Mouse (Mus musculus) frontal cortex, postnatal 25 days (tissue): ENCODE measurements at regions not wholly inside any gene's neighbourhood (a gene's known extent, or its start where the extent isn't known, plus 50 kb on each side); places are given as distances from the start of the nearest gene placed in this dataset.

ENCODE experiments used
- DNase-seq, 2 experiments: peaks; one replicate each; pipeline ENCODE4 v3.0.0; 2022; ENCODE audit warnings: low spot score in 2 of 2

- no peak for DNase-seq
Measured at GRCm38 (mm10) chr5:126023906-126024305, 492.3 kb downstream of the Tmem132b start.

- DNase-seq, result no peak
Measured at GRCm38 (mm10) chr5:126034846-126035245, 503.3 kb downstream of the Tmem132b start.

GRCm38 (mm10) chr5:126036686-126037085, 505.1 kb downstream of the Tmem132b start:
- DNase-seq, result no peak

DNA sequence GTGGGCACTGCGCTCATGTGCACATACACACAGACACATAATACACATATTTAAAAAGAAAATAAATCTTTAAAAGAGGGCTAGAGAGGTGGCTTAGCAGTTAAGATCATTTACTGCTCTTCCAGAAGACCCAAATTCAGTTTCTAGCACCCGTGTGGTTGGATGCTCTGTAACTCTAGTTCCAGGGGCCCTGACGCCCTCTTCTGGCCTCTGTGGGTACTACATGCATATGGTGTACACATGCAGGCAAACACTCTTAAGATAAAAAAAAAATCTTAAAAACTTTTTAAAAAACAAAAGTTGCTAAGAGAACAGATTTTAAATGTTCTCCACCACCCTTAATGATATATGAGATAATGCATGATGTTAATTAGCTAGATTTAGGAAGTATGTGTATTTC, 514.2 kb downstream of the Tmem132b start:
- DNase-seq, result no peak

DNA sequence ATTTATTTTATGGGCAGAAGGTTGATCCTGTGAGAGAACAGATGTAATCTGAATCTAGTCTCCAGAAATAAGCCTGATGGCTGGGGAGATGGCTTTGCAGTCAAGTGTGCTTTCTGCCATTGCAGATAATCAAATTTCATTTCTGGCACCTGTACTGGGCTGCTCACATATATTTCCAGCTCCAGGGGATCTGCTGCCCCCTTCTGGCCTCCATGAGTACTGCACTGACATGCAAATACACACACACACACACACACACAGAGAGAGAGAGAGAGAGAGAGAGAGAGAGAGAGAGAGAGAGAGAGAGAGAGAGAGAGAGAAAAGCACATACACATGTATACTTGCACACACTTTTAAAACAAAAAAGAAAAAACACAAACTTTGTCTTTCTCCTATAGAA, 532.1 kb downstream of the Tmem132b start:
- no peak for DNase-seq

DNA sequence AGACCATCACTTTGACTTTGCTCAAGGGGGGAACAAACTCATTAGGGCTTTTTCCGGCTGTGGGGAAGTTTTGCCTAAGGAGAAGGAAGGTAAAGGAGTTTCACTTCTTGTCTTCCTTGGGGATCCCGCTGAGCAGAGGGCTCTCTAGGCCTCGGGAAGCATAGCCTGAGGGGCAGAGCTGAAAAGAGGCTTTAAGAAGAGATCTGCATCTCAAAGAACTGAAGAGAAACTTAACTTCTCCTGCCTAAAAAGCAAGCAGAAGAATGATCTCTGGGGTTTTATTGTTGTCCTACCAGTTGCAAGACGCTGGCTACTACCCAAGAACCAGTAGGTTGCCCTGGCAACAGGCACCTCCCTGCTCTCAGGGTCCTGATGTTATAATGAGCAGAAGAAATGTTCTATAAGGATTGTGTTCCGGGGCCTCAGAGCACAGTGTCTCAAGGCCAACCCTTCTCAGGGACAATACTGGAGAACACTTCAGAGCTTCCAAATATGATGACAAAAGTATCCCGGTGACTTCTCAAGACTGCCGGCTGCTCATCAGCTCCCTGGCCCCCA, 547.8 kb downstream of the Tmem132b start:
- no peak for DNase-seq

GRCm38 (mm10) chr5:126088251-126088914, 556.8 kb downstream of the Tmem132b start:
- DNase-seq, result no peak

GRCm38 (mm10) chr5:126093196-126093595, 561.6 kb downstream of the Tmem132b start:
- DNase-seq, result no peak

GRCm38 (mm10) chr5:126096616-126097261, 565.2 kb downstream of the Tmem132b start:
- DNase-seq, result no peak

DNA sequence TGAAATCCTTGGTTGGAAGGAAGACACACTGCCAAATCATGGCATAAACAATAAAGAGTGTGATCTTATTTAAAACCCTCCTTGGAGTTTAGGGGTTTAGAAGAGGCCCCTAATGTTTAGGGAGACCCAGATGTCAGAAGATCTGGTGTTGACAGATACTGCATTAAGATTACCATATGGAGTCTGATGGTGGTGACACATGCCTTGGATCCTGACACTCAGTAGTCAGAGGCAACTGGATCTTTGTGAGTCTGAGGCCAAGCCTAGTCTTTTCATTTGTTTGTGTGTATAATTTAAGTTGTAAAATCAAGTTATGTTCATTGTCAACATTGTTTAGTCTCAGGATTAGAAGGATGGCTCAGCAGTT, 565.7 kb downstream of the Tmem132b start:
- no peak for DNase-seq

DNA sequence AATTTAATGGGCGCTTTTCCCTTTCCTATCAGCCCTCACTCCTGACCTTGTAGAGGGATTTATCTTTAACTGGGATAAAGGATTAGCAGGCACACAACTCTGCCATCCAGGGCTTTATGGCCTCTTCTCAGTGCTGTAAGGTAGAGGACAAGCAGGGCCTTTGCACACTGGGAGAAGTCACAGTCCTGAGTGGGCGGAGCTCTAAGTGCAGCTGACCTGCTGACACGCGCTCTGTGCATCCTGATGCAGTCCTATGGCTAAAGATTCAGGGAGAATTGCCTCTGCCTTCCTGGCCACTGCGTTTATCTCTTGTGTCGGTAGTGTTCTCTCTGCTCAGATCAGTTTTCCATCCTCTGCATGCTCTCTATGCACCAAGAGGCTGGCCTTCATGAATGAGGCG, 566.9 kb downstream of the Tmem132b start:
- DNase-seq, result no peak

DNA sequence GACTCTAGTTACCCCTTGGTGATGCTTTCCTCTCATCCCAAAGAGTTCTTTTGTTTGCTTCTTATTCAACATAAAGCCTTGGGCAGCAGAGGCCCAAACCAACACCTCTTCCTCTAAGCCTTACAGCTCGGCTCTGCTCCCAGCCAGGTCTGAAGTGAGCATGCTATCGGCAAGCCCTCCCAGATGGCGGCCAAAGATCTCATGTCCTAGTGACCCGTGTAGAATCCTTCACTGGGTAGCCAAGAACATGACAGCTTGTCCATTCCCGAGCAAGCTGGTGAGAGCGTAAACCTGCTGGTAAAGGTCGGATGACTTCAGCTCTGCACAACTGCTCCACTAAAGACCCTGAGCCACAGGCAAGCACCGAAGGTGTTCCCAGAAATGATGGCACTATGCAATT, 568.4 kb downstream of the Tmem132b start:
- DNase-seq, result no peak

DNA sequence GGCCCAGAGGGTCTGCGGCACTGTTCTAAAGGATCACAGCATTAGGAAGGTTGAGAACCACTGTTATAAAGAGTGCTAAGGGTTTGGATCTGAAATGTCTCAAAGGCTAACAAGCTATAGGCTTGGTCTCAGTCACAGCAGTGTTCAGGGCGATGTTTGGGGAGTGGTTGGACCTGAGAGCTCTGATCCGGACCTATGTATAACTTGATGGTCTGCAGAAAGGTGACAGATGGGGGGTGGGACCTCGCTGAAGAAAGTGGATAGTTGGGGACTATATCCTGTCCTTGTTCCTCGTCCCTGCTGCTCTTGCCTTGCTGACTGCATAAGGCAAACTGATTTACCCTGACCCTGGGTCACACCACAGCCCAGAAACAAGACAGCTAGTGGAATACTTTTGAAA, 572.9 kb downstream of the Tmem132b start:
- DNase-seq, result no peak

DNA sequence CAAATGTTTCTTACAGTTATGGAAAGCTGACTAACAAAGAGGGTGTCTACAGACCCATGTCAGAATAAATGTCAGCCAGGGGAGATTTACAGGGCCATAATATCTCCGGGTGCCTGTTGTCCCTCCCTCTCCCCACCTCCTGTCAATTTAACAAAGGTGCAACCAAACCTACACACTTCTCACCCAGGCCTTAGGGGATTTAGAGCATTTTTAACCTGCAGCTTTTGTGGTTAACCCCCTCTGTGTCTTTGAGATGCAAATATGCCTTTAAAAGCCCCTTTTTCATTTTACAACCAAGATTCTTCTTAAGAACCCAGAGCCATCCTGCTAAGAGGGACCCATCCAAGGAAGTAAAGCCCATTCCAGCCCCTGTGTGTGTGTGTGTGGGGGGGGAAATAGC, 573.3 kb downstream of the Tmem132b start:
- no peak for DNase-seq

DNA sequence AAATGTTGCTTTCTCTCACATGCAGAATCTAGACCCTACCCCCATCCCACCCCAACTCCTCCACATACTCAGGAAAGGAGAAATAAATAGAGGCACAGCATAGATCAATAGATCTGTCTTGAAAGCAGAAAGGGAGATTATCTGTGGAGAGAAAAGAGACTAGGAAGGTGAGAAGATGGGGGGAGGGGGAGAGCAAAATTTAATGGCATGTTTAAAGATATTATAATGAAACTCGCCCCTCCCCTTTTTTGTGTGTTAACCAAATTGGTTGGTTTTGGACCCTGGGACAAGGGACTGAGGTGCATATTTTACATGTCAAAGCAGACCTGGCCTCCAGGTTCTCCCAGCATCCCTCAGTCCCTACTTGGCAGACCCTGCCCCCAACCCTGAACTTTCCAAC, 573.9 kb downstream of the Tmem132b start:
- no peak for DNase-seq

GRCm38 (mm10) chr5:126107020-126107419, 575.4 kb downstream of the Tmem132b start:
- no peak for DNase-seq

GRCm38 (mm10) chr5:126108837-126109236, 577.3 kb downstream of the Tmem132b start:
- no peak for DNase-seq

DNA sequence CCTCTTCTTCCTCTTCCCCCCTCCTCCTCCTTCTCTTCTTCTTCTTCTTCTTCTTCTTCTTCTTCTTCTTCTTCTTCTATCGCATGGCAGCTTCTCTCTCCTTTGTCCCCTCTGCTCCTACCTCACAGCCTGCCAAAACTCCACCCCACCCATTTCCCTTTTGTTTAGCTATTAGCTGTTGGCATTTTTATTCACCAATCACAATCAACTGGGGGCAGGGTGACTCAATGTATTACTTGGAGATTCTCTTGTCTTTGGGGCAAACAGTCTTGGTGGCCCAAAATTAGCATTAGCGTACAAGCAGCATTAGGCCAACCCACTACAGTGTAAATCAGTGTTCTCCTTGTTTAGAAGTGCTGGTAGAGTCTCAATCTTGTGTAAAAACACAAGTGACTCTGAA, 585.7 kb downstream of the Tmem132b start:
- DNase-seq, result no peak

GRCm38 (mm10) chr5:126117906-126118521, 586.4 kb downstream of the Tmem132b start:
- no peak for DNase-seq

DNA sequence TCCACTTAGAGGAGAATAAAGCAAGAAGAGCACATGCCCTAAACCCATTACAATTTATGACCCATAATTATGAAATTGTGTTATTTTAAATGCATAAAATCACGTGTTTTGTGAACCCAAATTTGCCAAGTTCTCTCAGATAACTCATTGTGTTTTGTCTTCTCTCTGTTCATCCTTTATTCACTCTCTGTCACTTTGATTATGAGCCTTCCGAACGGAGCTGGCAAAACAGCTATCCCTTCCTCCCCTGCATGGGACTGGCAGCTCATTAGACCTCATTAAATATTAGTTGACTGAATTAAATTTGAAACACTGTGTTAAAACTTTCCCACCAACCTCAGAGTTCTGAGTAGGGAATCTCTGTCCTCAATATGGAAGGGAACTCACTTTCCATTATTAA, 587.2 kb downstream of the Tmem132b start:
- no peak for DNase-seq

- DNase-seq, result no peak
Measured at GRCm38 (mm10) chr5:126123216-126123615, 591.6 kb downstream of the Tmem132b start.

GRCm38 (mm10) chr5:126127486-126127885, 595.9 kb downstream of the Tmem132b start:
- DNase-seq, result no peak

DNA sequence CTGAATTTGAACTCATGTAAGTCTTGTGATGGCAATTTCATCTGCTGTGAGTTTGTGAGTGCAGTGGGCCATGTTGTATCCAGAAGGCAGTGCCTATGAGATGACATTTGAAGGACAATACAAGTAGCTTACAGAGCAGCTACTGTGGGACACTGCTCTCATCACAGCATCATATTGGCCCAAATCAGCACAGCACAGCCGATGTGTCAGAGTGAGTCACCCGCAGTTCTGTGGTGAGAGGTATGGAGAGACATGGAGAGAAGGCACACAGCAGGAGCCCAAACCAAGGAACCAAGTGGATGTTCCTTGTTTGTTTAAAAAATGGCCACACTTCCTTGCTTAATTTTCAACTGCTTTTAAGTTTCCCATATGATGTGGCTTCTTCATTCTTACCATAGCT, 617.3 kb downstream of the Tmem132b start:
- no peak for DNase-seq
